Mouse (Mus musculus): ENCODE results near the gene Zbed5. TPM values are rescaled to one million over a fixed set of nuclear protein-coding genes. Genes with fewer than 3 reads are reported as not detected.
"Not testable (repeated sequence)": the region's sequence is repeated elsewhere in the genome, so short reads cannot be mapped to it uniquely, and the experiment has no call there.

Gene Zbed5
- polyA plus RNA-seq, 1 experiment from 2014 or later, result 9.8 TPM

DNA sequence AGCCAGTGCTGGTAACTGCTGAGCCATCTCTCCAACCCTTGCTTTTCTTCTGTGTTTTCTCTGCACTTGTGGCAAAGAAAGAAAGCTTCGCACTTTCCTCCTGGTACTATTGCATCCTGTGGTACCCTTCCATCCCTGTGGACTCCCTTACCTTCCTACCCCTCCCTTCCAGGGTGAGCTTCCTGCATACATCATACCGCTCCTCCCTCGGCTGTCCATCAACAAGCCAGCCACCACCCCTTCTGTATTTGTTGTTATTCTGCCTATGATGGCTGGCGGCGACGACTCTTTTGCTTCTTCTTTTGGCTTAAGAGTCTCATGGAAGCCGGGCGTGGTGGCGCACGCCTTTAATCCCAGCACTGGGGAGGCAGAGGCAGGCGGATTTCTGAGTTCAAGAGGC lies 20.4 kb upstream of the Zbed5 start:
- Histone ChIP-seq H3K27ac (no peak overlapping the region), H3K4me3 (no peak overlapping the region), H3K27me3 (no peaks in the 10 kb centered on the region), H3K9ac (no peak overlapping the region), H3K9me3 (no peaks in the 10 kb centered on the region), H3K36me3 (peaks cover 2% of the 10 kb centered on the region), H3K4me1 (no peaks in the 10 kb centered on the region), H3K4me2 (replicated peaks) (no peak overlapping the region)
- ATAC-seq (ENCODE audit: low FRiP score, low read depth), result no peak
- 80% methylated on average over 11 of the region's 11 CpGs for WGBS

DNA sequence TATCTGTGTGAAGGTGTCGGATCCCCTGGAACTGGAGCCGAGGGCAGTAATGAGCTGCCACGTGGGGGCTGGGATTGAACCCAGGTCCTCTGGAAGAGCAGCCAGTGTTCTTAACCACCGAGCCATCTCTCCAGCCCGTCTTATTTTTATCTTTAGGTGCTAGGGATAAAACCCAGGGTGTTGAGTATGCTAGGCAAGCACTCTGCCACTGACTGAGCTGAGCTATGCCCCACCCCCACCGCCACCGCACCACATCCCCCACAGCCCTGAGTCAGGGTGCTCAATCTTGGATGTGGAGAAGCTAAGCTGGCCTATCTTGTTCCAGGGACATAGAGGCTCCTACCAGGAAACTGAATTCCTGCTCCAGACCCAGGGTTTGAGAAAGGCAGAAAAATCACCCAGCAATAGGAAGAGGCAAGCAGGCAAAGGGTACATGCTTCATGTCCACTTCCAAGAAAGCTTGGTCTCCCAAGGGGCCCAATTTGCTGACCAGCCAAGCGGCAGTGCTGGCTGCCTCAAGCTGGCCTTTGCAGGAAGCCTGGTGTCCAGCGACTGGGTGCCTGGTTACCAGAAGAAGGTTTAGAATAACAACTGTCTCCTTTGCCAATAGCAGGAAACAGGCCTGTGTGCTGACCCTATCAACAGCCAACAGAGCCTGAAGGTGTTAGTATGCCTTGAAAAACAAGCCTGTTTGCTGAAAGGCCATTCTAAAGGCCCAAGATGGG lies 17.6 kb upstream of the Zbed5 start:
- WGBS, result 64% methylated on average over 9 of the region's 9 CpGs
- Histone ChIP-seq H3K9ac (no peak overlapping the region), H3K9me3 (no peaks in the 10 kb centered on the region), H3K27me3 (no peaks in the 10 kb centered on the region), H3K4me1 (no peaks in the 10 kb centered on the region), H3K36me3 (peaks cover 27% of the 10 kb centered on the region), H3K4me3 (no peak overlapping the region), H3K27ac (no peak overlapping the region), H3K4me2 (replicated peaks) (no peak overlapping the region)
- no peak for ATAC-seq (ENCODE audit: low FRiP score, low read depth)

- Histone ChIP-seq H3K9ac (no peak overlapping the region), H3K36me3 (peaks cover 34% of the 10 kb centered on the region), H3K9me3 (no peaks in the 10 kb centered on the region), H3K4me3 (no peak overlapping the region), H3K4me2 (replicated peaks) (no peak overlapping the region), H3K27ac (peak overlapping the region; percentile 6; the same call in 1 of the 2 replicates), H3K27me3 (no peaks in the 10 kb centered on the region), H3K4me1 (no peaks in the 10 kb centered on the region)
- ATAC-seq (ENCODE audit: low FRiP score, low read depth), result no peak
- 55% methylated on average over 2 of the region's 2 CpGs for WGBS
These were observed 16.6 kb upstream of the Zbed5 start for GRCm38 (mm10) chr5:129878946-129879345.

GRCm38 (mm10) chr5:129879888-129880287 lies 15.6 kb upstream of the Zbed5 start:
- no peak overlapping the region for H3K4me2 ChIP-seq (replicated peaks)
- H3K9ac ChIP-seq, result no peak overlapping the region
- H3K9me3 ChIP-seq, result no peaks in the 10 kb centered on the region
- H3K36me3 ChIP-seq, result peaks cover 43% of the 10 kb centered on the region
- H3K27ac ChIP-seq, result no peak overlapping the region
- H3K4me1 ChIP-seq, result peaks cover 4% of the 10 kb centered on the region; the same call in 1 of the 2 replicates
- no peaks in the 10 kb centered on the region for H3K27me3 ChIP-seq
- 73% methylated on average over 3 of the region's 3 CpGs for WGBS
- H3K4me3 ChIP-seq, result no peak overlapping the region
- no peak for ATAC-seq (ENCODE audit: low FRiP score, low read depth)

DNA sequence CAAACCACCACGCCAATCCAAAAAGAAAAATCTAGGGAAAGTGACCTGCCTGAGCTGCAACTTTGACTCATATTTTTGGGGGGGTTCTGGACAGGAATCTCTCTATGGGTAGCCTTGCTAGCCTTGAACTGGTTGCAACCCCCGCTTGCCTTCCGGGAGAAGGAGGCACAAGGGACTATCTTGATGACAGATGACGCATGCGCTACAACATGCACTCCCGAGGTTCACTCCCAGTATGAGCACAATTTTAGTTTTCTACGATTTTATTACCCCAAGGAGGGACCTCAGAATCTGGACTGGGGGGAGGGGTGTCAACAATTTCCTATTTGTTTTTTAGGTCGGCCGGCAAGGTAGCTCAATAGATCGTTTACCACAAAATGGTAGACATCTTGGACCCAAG lies 9.3 kb upstream of the Zbed5 start:
- Histone ChIP-seq H3K4me3 (peak overlapping the region; percentile 91), H3K27me3 (no peaks in the 10 kb centered on the region), H3K4me2 (replicated peaks) (peak overlapping the region; percentile 79), H3K27ac (no peak overlapping the region), H3K36me3 (peaks cover 36% of the 10 kb centered on the region), H3K9me3 (no peaks in the 10 kb centered on the region), H3K4me1 (peaks cover 17% of the 10 kb centered on the region), H3K9ac (peak overlapping the region; percentile 92)
- WGBS, result 38% methylated on average over 10 of the region's 10 CpGs
- no peak for ATAC-seq (ENCODE audit: low FRiP score, low read depth)

GRCm38 (mm10) chr5:129886911-129887636 lies 8.4 kb upstream of the Zbed5 start, which contains the start of gene Chchd2:
TSS of gene Chchd2 (minus strand) at chr5:129887470.
- peaks cover 28% of the 10 kb centered on the region for H3K36me3 ChIP-seq
- peaks cover 17% of the 10 kb centered on the region for H3K4me1 ChIP-seq
- peak within 1 kb of the TSS; percentile 91 for H3K4me3 ChIP-seq
- H3K27ac ChIP-seq, result peak within 1 kb of the TSS; percentile 89
- no peaks in the 10 kb centered on the region for H3K27me3 ChIP-seq
- peak within 1 kb of the TSS; percentile 92 for H3K9ac ChIP-seq
- peak within 1 kb of the TSS; percentile 79 for H3K4me2 ChIP-seq (replicated peaks)
- peak; percentile 100 for ATAC-seq (ENCODE audit: low FRiP score, low read depth)
- WGBS, result under 1% methylated on average over 46 of the region's 46 CpGs
- H3K9me3 ChIP-seq, result no peaks in the 10 kb centered on the region

GRCm38 (mm10) chr5:129890390-129890789 lies 5.1 kb upstream of the Zbed5 start:
- H3K9ac ChIP-seq; H3K4me3 ChIP-seq; H3K27me3 ChIP-seq; ATAC-seq (ENCODE audit: low FRiP score, low read depth); H3K9me3 ChIP-seq; H3K36me3 ChIP-seq; H3K27ac ChIP-seq; H3K4me2 ChIP-seq (replicated peaks): not testable (repeated sequence)
- WGBS, result 87% methylated on average over 4 of the region's 7 CpGs
- peaks cover 15% of the 10 kb centered on the region for H3K4me1 ChIP-seq

GRCm38 (mm10) chr5:129898449-129898848 lies 2.9 kb downstream of the Zbed5 start, which contains the start of gene Phkg1:
TSS of gene Phkg1 (minus strand) at chr5:129898549.
- H3K36me3 ChIP-seq, result peaks cover 18% of the 10 kb centered on the region
- peaks cover 10% of the 10 kb centered on the region; the same call in 1 of the 2 replicates for H3K4me1 ChIP-seq
- no peak within 1 kb of the TSS for H3K4me3 ChIP-seq
- no peak within 1 kb of the TSS for H3K4me2 ChIP-seq (replicated peaks)
- no peaks in the 10 kb centered on the region for H3K27me3 ChIP-seq
- no peak for ATAC-seq (ENCODE audit: low FRiP score, low read depth)
- H3K9me3 ChIP-seq, result 0 out of 2 replicates have a peak, but pooled peaks cover 3% of the 10 kb centered on the region
- no peak within 1 kb of the TSS for H3K9ac ChIP-seq
- H3K27ac ChIP-seq, result no peak within 1 kb of the TSS
- 93% methylated on average over 1 of the region's 1 CpGs for WGBS

DNA sequence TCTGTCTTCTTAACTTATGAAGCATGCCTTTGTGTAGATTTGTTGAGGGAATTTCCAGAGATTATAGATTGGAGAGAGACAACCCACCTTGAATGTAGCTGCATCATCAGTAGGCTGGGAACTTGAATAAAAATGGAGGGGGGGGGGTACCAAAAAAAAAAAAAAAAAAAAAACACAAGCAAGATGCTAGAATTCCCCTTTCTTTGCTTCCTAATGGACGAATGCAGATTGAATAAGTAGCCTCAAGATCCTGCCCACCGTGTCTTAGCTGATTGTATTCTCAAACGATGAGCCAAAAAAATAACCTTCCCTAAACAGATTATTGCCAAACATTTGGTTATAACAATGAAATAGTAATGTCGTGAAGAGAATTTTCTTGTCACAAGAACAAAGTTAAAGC lies 12.3 kb downstream of the Zbed5 start:
- H3K4me2 ChIP-seq (replicated peaks), result peak overlapping the region; percentile 84
- H3K27me3 ChIP-seq, result no peaks in the 10 kb centered on the region
- H3K4me3 ChIP-seq, result peak overlapping the region; percentile 68
- H3K9me3 ChIP-seq, result no peaks in the 10 kb centered on the region
- 28% methylated on average over 4 of the region's 4 CpGs for WGBS
- peak overlapping the region; percentile 82; the same call in 1 of the 2 replicates for H3K27ac ChIP-seq
- H3K9ac ChIP-seq, result peak overlapping the region; percentile 82
- H3K36me3 ChIP-seq, result peaks cover 12% of the 10 kb centered on the region
- no peak for ATAC-seq (ENCODE audit: low FRiP score, low read depth)
- H3K4me1 ChIP-seq, result peaks cover 6% of the 10 kb centered on the region; the same call in 1 of the 2 replicates

DNA sequence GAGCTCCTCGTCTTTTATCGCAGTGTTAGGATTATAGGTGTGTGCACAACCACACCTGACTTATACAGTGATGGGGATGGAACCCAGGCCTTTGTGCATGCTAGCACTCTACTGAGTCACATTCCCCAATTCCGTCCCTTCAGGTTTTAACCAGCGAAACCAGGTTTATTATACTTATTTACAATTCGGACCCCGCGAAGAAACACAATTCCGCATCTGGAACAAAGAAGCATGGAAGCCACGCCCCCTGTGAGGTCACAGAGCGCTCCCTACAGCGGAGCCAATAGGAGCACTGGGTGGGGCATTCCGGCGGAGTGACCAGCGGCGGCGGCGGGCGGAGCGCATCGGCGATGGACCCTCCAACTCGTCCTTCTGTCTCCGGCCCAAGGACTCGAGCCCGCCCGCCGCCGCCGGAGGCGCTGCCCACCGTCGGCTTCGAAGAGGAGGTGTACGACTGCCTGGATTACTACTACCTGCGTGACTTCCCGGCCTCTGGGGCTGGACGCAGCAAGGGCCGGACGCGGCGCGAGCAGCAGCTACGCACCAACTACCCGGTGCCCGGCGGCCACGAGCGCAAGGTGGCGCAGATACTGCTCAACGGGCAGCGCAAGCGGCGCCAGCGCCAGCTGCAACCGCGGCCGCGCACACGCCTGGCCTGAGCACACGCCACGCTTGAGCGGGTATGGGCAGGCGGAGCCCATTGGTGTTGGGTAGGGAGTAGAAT lies 12.9 kb downstream of the Zbed5 start, which contains the start of gene Nupr1l:
TSS of gene Nupr1l (plus strand) at position 299 of the 724 bp plus-strand sequence.
- Histone ChIP-seq H3K9ac (peak within 1 kb of the TSS; percentile 82), H3K4me2 (replicated peaks) (peak within 1 kb of the TSS; percentile 84), H3K9me3 (no peaks in the 10 kb centered on the region), H3K36me3 (0 out of 2 replicates have a peak, but pooled peaks cover 7% of the 10 kb centered on the region), H3K4me3 (peak within 1 kb of the TSS; percentile 68), H3K27ac (peak within 1 kb of the TSS; percentile 82; the same call in 1 of the 2 replicates), H3K4me1 (peaks cover 6% of the 10 kb centered on the region; the same call in 1 of the 2 replicates), H3K27me3 (no peaks in the 10 kb centered on the region)
- 1% methylated on average over 63 of the region's 63 CpGs for WGBS
- peak; percentile 97 for ATAC-seq (ENCODE audit: low FRiP score, low read depth)

DNA sequence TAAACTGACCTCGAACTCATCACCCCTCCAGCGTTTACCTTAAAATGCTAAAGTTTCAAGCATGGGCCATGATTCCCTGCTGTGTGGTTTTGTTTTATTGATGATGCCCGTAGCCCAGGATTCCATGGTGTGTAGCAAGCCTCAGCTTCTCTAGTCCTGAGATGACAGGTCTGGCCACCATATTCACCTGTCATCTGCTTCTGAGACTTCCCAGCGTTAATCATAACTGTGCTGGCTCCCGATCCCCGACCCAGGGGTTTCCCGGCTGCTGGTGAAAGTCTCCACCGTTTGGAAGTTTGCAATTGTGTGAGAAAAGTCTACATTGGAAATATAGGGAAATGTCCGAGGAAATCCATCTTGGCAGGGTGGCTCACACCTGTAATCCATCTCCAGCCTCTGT lies 13.6 kb downstream of the Zbed5 start:
- ATAC-seq (ENCODE audit: low FRiP score, low read depth), result no peak
- H3K27me3 ChIP-seq, result no peaks in the 10 kb centered on the region
- peak overlapping the region; percentile 68 for H3K4me3 ChIP-seq
- H3K36me3 ChIP-seq, result 0 out of 2 replicates have a peak, but pooled peaks cover 4% of the 10 kb centered on the region
- 70% methylated on average over 9 of the region's 9 CpGs for WGBS
- peaks cover 6% of the 10 kb centered on the region; the same call in 1 of the 2 replicates for H3K4me1 ChIP-seq
- H3K27ac ChIP-seq, result no peak overlapping the region
- peak overlapping the region; percentile 82; the same call in 1 of the 2 replicates for H3K9ac ChIP-seq
- no peaks in the 10 kb centered on the region for H3K9me3 ChIP-seq
- H3K4me2 ChIP-seq (replicated peaks), result peak overlapping the region; percentile 84
